Mouse (Mus musculus): ENCODE data around the gene Olfr725.

Olfr725 gene

GRCm38 (mm10) chr14:50040275-50040674 is at the start of gene Olfr725:
Olfr725 (minus strand) TSS chr14:50040375.
- DNase-seq (ENCODE audit: low read depth, low spot score) = no peak

- no peak for DNase-seq (ENCODE audit: low read depth, low spot score)
Measured at GRCm38 (mm10) chr14:50062733-50063104, 22.5 kb upstream of the Olfr725 start.

- DNase-seq (ENCODE audit: low read depth, low spot score) = peak; percentile 16
Measured at GRCm38 (mm10) chr14:50061955-50062732, 22.0 kb upstream of the Olfr725 start.

DNA sequence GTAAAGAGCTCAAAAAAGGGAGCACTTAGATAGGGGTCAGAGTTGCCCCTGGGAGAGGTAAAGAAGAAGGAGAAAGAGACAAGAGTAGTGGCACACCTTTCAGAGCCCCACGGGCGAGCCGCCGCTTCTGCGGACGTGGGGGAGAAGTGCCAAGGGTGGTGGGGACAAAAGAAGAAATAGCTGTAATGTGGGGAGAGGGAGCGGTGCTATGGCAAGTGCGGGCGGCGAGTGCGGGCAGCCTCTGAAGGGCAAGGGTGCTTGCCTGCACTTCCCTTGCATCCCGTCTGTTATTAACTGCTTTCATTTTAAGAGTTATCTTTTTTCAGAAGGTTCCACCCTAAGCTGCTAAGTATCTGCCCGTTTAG is 21.4 kb upstream of the Olfr725 start:
- DNase-seq (ENCODE audit: low read depth, low spot score) = no peak

- no peak for DNase-seq (ENCODE audit: low read depth, low spot score)
Measured at GRCm38 (mm10) chr14:50061179-50061578, 21.0 kb upstream of the Olfr725 start.

DNA sequence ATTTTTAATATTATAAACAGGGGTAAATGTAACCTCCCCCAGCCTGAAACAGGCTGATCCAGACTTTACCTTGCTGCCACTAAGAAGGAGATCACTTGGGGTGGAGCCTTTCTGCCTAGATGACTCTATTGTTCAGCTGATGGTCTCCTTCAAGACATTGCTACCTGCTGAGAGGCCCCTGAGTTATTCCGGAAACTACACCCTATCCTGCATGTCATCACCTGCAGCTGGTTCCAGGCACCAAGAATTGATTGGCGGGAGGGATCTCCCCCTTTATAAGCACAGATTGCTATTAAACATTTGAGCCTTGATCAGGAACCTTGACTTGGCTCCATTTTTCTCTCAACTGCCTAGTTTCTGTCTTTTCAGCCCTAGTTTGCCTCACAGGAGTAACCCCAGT is 8.1 kb downstream of the Olfr725 start:
- no peak for DNase-seq (ENCODE audit: low read depth, low spot score)

DNA sequence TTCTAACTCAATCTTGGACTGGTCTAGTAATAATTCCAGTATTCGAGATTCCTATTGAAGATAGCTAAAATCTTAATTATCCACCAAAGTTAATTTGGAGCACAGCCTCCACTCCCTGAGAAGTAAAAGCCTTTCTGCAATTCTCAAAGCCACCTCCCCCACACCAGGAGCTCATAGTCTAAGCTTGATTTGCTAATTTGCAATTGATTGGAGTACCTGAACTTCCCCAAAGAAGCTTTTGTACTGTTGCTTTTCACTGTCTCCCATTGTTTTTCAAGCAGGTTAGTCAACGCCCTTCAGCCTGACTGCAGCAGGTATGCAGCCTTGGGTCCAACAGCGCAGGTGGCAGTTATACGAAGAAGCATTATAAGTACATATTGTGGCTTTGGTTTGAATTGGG is 8.8 kb downstream of the Olfr725 start:
- no peak for DNase-seq (ENCODE audit: low read depth, low spot score)

DNA sequence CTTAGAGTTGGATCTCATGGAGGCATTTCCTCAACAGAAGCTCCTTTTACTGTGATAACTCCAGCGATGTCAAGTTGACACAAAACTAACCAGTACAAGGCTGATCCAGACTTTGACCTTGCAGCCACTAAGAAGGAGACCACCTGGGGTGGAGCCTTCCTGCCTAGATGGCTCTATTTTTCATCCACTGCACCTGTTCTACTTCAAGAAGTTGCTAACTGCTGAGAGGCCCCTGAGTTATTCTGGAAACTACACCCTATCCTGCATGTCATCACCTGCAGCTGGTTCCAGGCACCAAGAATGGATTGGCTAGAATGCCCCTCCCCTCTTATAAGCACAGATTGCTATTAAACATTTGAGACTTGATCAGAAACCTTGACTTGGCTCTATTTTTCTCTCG is 13.8 kb downstream of the Olfr725 start:
- DNase-seq (ENCODE audit: low read depth, low spot score) = no peak

Measured in CD4-positive, CD25-positive, alpha-beta regulatory T cell, adult 2 months (primary cell).